Mouse (Mus musculus): ENCODE measurements around the gene Mboat1.

Gene Mboat1

DNA sequence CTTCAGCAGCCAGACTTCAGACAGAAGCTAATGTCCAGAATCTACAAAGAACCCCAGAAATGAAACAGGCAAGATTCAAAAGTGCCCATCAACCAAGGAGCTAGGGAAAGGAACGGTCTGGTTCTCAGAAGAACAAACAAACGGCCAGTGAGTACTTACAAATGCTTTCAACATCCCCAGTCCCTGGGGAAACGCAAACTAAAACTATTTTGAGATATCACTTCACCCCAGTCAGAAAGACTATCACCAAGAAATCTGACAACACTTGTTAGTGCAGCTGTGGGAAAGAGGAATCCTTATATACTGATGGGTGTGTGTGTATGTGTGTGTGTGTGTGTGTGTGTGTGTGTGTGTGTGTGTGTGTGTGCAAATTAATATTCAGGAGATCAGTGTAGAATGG is 116.4 kb downstream of the Mboat1 start:
- no peak for DNase-seq

- DNase-seq, result no peak
These were observed 117.5 kb downstream of the Mboat1 start for GRCm38 (mm10) chr13:30253636-30254264.

- DNase-seq, result no peak
These were observed 118.1 kb downstream of the Mboat1 start for GRCm38 (mm10) chr13:30254421-30254820.

DNA sequence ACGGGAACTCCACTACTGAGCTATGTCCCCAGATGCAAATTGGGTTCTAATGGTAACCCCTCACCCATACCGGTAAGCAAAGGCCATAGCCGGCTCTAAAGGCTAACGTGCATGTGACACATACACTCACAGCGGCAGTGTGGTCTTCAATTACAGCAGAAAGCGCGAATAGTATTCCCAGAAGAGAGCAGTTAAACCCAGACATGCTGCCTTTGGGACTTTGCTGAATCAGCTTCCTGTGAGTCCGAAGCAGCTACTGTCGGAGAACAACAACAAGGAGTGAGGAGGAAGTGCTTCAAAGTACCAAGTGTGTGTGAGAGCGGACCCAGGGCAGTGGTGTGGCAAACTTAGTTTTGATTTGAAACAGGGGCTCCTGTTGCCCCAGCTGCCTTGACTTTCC is 122.5 kb downstream of the Mboat1 start:
- DNase-seq, result no peak

GRCm38 (mm10) chr13:30259326-30259725 is 123.0 kb downstream of the Mboat1 start:
- no peak for DNase-seq

DNA sequence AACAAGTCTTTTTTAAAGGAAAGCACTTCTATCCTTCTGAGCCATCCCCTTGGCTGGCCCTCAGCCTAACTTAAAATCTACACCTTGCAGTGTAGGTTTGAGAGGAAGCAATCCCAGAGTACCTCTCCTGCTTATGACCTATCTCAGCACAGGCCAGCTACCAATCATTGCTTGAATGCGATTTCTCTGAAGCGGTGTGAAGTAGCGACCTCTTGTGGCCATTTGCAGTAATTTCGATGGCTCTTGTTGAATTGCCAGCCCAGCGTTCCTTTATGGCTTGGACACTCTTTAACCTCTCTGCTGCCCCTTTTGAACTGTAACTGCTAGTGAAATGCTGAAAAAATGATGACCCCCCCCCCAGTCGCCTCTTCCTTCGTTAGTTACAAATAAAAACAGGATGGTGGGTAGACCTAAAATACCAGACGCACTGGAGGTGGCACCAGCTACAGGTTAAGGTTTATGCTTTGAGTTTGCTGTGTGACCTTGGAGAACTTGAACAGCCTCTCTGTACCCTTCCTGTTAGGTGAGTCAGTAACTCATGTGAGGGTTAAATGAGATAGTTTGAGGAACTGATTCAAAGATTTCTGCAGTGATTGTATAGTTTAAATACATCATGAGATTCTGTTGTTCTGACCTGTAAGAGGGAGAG is 123.7 kb downstream of the Mboat1 start:
- peak; percentile 77 for DNase-seq

DNA sequence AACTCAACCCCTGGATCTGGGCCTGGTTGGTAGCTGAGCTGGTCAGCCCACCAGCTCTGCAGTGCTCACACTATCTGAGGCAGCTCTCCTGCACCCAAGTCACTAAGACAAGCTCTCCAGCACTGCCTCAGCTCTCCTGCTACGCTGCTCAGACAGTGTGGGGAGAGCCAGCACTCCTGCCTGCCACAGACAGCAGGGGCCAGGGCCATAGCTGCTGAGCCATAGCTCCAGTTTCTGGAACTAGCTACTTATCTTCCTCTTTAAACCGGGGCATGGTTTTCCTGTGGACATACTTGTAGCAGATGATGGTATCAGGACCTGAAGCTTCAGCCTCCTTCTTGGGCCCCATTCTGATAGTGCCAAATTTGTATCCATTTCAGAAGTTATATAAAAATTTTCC is 127.4 kb downstream of the Mboat1 start:
- DNase-seq, result no peak

DNA sequence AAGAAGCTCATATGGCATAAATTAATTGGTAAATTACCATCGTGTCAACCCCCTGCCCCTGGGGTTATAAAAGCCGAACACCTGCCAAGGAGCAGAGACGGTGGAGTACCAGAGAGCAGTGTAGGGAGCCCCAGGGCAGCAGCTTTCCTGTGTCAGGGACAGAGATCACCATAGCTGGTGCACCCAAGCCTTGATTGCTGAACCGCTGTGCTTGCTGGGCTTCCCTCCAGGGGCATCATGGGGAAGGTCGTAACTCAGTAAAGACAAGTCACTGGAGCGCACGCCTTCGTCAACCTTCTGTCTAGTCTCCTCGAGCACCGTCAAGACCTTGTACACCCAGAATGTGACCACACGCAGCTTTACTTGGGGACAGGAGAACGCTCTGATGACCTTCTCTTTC is 128.0 kb downstream of the Mboat1 start:
- no peak for DNase-seq

DNA sequence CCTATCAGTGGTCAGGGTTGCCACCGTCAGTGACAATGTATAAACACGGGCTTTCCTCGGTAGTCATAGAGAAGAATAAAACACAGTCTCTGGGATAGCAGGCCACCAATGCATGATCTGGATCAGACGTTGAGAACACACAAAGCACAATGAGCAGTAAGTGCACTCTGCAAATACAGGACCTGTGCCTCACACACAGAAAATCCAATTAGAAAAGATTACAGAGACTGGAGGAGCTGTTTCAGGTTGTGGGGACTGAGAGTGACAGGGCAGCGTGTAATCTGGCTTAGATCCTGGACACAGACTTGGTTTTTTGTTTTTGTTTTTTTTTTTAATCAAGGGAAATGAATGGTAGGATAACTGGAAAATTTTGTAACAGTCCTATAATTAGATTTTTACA is 128.5 kb downstream of the Mboat1 start:
- DNase-seq, result no peak

DNA sequence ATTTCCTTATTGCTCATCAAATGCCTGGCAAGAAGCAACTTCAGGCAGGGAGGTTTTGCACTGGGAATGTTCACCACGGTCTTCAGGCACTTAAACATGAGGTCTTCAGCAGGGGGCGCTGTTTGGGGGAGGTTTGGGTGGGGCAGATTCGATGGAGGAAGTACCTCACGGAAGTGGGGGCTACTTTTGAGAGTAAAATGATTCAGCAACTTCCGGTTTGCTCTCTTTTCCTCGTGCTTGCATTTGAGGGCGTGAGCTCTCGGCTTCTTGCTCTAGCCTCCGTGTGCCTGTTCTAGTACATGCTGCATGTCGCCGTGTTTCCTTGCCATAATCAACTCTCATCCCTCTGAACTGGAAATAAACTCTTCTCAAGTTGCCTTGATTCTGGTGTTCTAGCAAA is 129.7 kb downstream of the Mboat1 start:
- no peak for DNase-seq

DNA sequence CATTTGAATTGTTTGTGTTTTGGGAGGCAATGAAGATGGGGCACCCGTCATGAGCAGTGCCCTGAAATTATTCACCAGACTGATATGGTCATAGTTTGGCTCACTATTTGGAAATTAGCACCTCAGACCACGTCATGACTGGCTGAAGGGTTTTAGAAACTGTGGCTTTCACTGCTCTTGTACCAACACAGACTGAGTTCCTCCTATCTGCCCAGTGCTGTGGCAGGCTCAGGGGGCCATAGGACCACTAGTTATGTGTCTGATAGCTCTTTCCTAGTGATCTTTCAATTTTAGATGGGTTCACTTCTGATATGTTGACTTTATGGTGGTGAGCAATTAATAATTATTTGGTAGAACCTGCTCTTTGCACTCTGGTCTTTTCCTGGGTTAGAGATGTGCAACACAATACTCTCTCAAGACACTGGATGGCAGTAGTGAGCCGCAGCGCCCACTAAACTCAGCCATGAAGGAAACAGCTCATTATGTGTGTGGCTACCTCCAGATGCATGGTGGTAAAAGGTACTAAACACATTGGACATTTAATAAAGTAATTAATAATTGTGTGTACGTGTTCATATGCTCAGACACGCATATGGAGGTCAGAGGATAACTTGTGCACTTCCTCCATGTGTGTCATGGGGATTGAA is 135.9 kb downstream of the Mboat1 start:
- DNase-seq, result peak; percentile 27

Measured in thymus, postnatal 14 days (tissue).